Mouse (Mus musculus) erythroblast, embryonic 14.5 days (primary cell): ENCODE results near the gene Gck.

Experiments
- GATA1 ChIP-seq: IDR thresholded peaks from 2 replicates; pipeline ENCODE4 v1.6.1; 2012; ENCODE audit warnings: low read length, inconsistent platforms, mixed read lengths
- TAL1 ChIP-seq: IDR thresholded peaks from 3 replicates; pipeline ENCODE4 v1.6.1; 2012; ENCODE audit warnings: low read length, inconsistent platforms, mixed read lengths

DNA sequence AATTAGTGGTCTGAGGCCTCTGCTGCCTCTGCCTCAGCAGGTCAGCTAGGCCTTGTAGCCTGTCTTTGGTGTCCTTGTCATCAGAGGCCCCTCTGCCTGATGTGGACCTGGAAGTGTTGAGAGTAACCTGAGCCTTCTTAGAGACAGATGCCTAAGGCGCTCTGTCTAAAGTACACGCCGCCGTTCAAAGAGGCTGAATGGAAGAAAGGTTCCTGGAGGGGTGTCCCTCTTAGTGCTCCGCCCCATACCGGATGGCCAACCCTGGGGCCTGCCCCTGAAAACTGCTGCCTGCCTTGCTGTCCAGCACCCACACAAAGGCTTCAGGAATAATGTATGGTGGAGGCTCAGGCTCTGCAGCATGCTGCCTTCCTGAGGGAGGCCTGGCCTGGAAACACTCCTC is 18.3 kb upstream of the Gck start:
- no peak for TF ChIP-seq GATA1
- TF ChIP-seq TAL1, result no peak
